In genomic region chr10:124219461-124219860, GRCm38 (mm10) we compare ENCODE assay signal across 32 mouse cellular contexts.
"Had no signal": no experiment of that assay in that cellular context is flagged by ENCODE, and none has a peak within 500 bp of the region (broad histone marks: within the 10 kb centered on the region; RNA-seq: fewer than 3 reads in every experiment).

No protein-coding gene starts in this region.

- H3K4me2 ChIP-seq: limb, embryonic 12.5 days; limb, embryonic 13.5 days; limb, embryonic 15.5 days; liver, embryonic 11.5 days; liver, embryonic 12.5 days; liver, embryonic 13.5 days; liver, embryonic 15.5 days; lung, embryonic 14.5 days; lung, embryonic 15.5 days; midbrain, embryonic 11.5 days; midbrain, embryonic 12.5 days; midbrain, embryonic 13.5 days; midbrain, embryonic 15.5 days; neural tube, embryonic 12.5 days had no signal

- H3K4me3 ChIP-seq: left cerebral cortex, adult 2 months; limb, embryonic 10.5 days; limb, embryonic 12.5 days; limb, embryonic 13.5 days; limb, embryonic 15.5 days; liver, embryonic 12.5 days; liver, embryonic 13.5 days; liver, embryonic 15.5 days; lung, embryonic 15.5 days; megakaryocyte, embryonic 14.5 days; midbrain, embryonic 10.5 days; midbrain, embryonic 12.5 days; midbrain, embryonic 13.5 days; midbrain, embryonic 15.5 days; myocyte; neural tube, embryonic 12.5 days had no signal

- H3K27me3 ChIP-seq: limb, embryonic 12.5 days; limb, embryonic 13.5 days; limb, embryonic 15.5 days; liver, embryonic 12.5 days; liver, embryonic 13.5 days; liver, embryonic 15.5 days; lung, embryonic 15.5 days; megakaryocyte, embryonic 14.5 days; midbrain, embryonic 12.5 days; midbrain, embryonic 13.5 days; midbrain, embryonic 15.5 days; neural tube, embryonic 12.5 days had no signal

- H3K9ac ChIP-seq: limb, embryonic 12.5 days; limb, embryonic 13.5 days; limb, embryonic 15.5 days; liver, embryonic 12.5 days; liver, embryonic 13.5 days; liver, embryonic 14.5 days; liver, embryonic 15.5 days; lung, embryonic 14.5 days; lung, embryonic 15.5 days; midbrain, embryonic 12.5 days; midbrain, embryonic 13.5 days; midbrain, embryonic 15.5 days; neural tube, embryonic 12.5 days had no signal

- DNase-seq: left cerebral cortex, postnatal 4 days; liver; liver, embryonic 13.5 days; lung, adult 18-20 months; lung, adult 2 months; lung, embryonic 14.5 days; lung, postnatal 10 days; lung, postnatal 14 days; lung, postnatal 36 days; lung, postnatal 4 days; midbrain, embryonic 14.5 days had no signal

- ATAC-seq: liver, embryonic 12.5 days; lung, postnatal 0 days; midbrain, embryonic 13.5 days; midbrain, embryonic 15.5 days; midbrain, embryonic 16.5 days had no signal

- H3K36me3 ChIP-seq: limb, embryonic 10.5 days; limb, embryonic 12.5 days; limb, embryonic 13.5 days; limb, embryonic 15.5 days; liver, embryonic 12.5 days; liver, embryonic 13.5 days; liver, embryonic 15.5 days; lung, embryonic 15.5 days; midbrain, embryonic 10.5 days; midbrain, embryonic 12.5 days; midbrain, embryonic 13.5 days; midbrain, embryonic 15.5 days; neural tube, embryonic 12.5 days had no signal

- H3K27ac ChIP-seq: left cerebral cortex, adult 2 months; limb, embryonic 10.5 days; limb, embryonic 12.5 days; limb, embryonic 13.5 days; limb, embryonic 15.5 days; liver, embryonic 12.5 days; liver, embryonic 13.5 days; liver, embryonic 14.5 days; liver, embryonic 15.5 days; lung, embryonic 15.5 days; macrophage; midbrain, embryonic 10.5 days; midbrain, embryonic 12.5 days; midbrain, embryonic 13.5 days; midbrain, embryonic 15.5 days; neural tube, embryonic 12.5 days had no signal

- H3K9me3 ChIP-seq: limb, embryonic 10.5 days; limb, embryonic 12.5 days; limb, embryonic 13.5 days; limb, embryonic 15.5 days; liver, embryonic 12.5 days; liver, embryonic 13.5 days; liver, embryonic 15.5 days; lung, embryonic 15.5 days; midbrain, embryonic 10.5 days; midbrain, embryonic 12.5 days; midbrain, embryonic 13.5 days; midbrain, embryonic 15.5 days; neural tube, embryonic 12.5 days had no signal

- H3K4me1 ChIP-seq: limb, embryonic 10.5 days; limb, embryonic 12.5 days; limb, embryonic 13.5 days; limb, embryonic 15.5 days; liver, embryonic 12.5 days; liver, embryonic 13.5 days; liver, embryonic 15.5 days; lung, embryonic 15.5 days; megakaryocyte, embryonic 14.5 days; midbrain, embryonic 10.5 days; midbrain, embryonic 12.5 days; midbrain, embryonic 13.5 days; midbrain, embryonic 15.5 days; neural tube, embryonic 12.5 days had no signal
